In the genomic region with DNA sequence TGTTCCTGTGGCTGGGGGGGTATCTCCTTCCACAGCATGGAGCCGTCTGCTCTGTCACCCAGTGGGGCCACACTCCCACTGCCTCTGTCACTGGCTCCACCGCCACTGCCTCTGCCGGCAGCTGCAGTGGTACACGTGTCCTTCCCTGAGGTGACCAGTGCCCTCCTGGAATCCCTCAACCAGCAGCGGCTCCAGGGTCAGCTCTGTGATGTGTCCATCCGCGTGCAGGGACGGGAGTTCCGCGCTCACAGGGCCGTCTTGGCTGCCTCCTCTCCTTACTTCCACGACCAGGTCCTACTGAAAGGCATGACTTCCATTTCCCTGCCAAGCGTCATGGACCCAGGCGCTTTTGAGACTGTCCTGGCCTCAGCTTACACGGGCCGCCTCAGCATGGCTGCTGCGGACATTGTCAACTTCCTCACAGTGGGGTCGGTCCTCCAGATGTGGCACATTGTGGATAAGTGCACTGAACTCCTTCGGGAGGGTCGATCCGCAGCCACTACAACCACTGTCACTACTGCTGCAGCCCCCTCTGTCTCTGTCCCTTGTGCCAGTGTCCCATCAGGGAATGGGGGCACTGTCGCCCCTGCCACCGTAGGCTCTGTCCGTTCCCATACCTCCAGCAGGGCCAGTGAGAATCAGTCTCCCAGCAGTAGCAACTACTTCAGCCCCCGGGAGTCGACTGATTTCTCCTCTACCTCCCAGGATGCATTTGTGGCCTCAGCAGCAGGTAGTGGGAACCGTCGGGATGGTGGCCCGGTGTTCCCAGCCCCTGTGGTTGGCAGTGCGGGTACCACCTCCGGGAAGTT, we compare ENCODE assay signal across 9 mouse cellular contexts. TPM values are rescaled to one million over a fixed set of nuclear protein-coding genes. Genes with fewer than 3 reads are reported as not detected.
A peak's percentile ranks its signal among the peaks of the same experiment; 100 is the strongest.
DNase-seq lines count a peak whose midpoint lies in the region; ATAC-seq lines count a peak whose summit lies in the region.
"Had no signal": no experiment of that assay in that cellular context is flagged by ENCODE, and none has a peak within 500 bp of the region (broad histone marks: within the 10 kb centered on the region; RNA-seq: fewer than 3 reads in every experiment).

No protein-coding gene starts in this region.

- 70% methylated on average over 31 of the region's 31 CpGs for WGBS in heart, embryonic 11.5 days (ENCODE audit: insufficient replicate concordance)
- WGBS in forebrain, embryonic 13.5 days: 73% methylated on average over 31 of the region's 31 CpGs
- WGBS in limb, embryonic 13.5 days: 75% methylated on average over 31 of the region's 31 CpGs
- 73% methylated on average over 31 of the region's 31 CpGs for WGBS in stomach, embryonic 15.5 days

- DNase-seq in heart, adult 9 months (ENCODE audit: low spot score in 2 of 2): no peak
- no peak for DNase-seq in ES-E14 (ENCODE audit: low read depth, low spot score)
- DNase-seq in gastrocnemius, postnatal 25 days: no peak

- H3K36me3 ChIP-seq in heart, embryonic 11.5 days (ENCODE audit: control insufficient read depth, insufficient read depth, low read length): peaks cover 19% of the 10 kb centered on the region
- H3K36me3 ChIP-seq in ES-E14 (ENCODE audit: control insufficient read depth, insufficient read depth, low read length, poor library complexity, severe bottlenecking): peaks cover 32% of the 10 kb centered on the region
- H3K36me3 ChIP-seq in forebrain, embryonic 13.5 days (ENCODE audit: poor library complexity, severe bottlenecking): peaks cover 41% of the 10 kb centered on the region
- peaks cover 35% of the 10 kb centered on the region for H3K36me3 ChIP-seq in limb, embryonic 13.5 days
- H3K36me3 ChIP-seq in stomach, embryonic 15.5 days: peaks cover 32% of the 10 kb centered on the region

- no peaks in the 10 kb centered on the region for H3K9me3 ChIP-seq in heart, embryonic 11.5 days (replicated peaks; ENCODE audit: control insufficient read depth, low read length)
- no peaks in the 10 kb centered on the region for H3K9me3 ChIP-seq in ES-E14 (ENCODE audit: control insufficient read depth, insufficient read depth, low read depth, low read length)
- H3K9me3 ChIP-seq in forebrain, embryonic 13.5 days (replicated peaks): no peaks in the 10 kb centered on the region
- H3K9me3 ChIP-seq in limb, embryonic 13.5 days: no peaks in the 10 kb centered on the region
- no peaks in the 10 kb centered on the region for H3K9me3 ChIP-seq in stomach, embryonic 15.5 days

- H3K4me2 ChIP-seq in heart, embryonic 11.5 days: peak overlapping the region; percentile 70
- H3K4me2 ChIP-seq in forebrain, embryonic 13.5 days: peak overlapping the region; percentile 63
- H3K4me2 ChIP-seq in limb, embryonic 13.5 days (replicated peaks): peak overlapping the region; percentile 68
- H3K4me2 ChIP-seq in stomach, embryonic 15.5 days: peak overlapping the region; percentile 70

- ATAC-seq in heart, embryonic 11.5 days (replicated peaks; ENCODE audit: insufficient number of reproducible peaks, low FRiP score, low TSS enrichment): no peak
- ATAC-seq in forebrain, embryonic 13.5 days: no peak
- ATAC-seq in limb, embryonic 13.5 days (ENCODE audit: low FRiP score, low read depth): no peak
- ATAC-seq in stomach, embryonic 15.5 days (ENCODE audit: insufficient read depth, low FRiP score, low read depth): no peak
- ATAC-seq in megakaryocyte-erythroid progenitor cell, adult 5-6 weeks (replicated peaks; ENCODE audit: low FRiP score, low TSS enrichment, poor library complexity, severe bottlenecking): no peak

- peaks cover 23% of the 10 kb centered on the region for H3K4me1 ChIP-seq in heart, embryonic 11.5 days (ENCODE audit: control insufficient read depth, insufficient read depth, low read length)
- H3K4me1 ChIP-seq in ES-E14 (ENCODE audit: control insufficient read depth in 2 of 2, insufficient read depth in 2 of 2, low read length in 2 of 2, poor library complexity in 1 of 2): peaks cover 1 to 23% of the 10 kb centered on the region in 2 experiments; a peak in 2 of 4 replicates
- peaks cover 57% of the 10 kb centered on the region for H3K4me1 ChIP-seq in forebrain, embryonic 13.5 days
- peaks cover 44% of the 10 kb centered on the region for H3K4me1 ChIP-seq in limb, embryonic 13.5 days
- H3K4me1 ChIP-seq in stomach, embryonic 15.5 days: peaks cover 24% of the 10 kb centered on the region

- H3K4me3 ChIP-seq in heart, embryonic 11.5 days (ENCODE audit: low read depth, low read length): peak overlapping the region; percentile 66
- peak overlapping the region; percentile 64 to 93 for H3K4me3 ChIP-seq in ES-E14 (ENCODE audit: insufficient read depth in 1 of 2, low read depth in 1 of 2, low read length in 2 of 2, poor library complexity in 1 of 2, severe bottlenecking in 1 of 2)
- H3K4me3 ChIP-seq in forebrain, embryonic 13.5 days: peak overlapping the region; percentile 54
- H3K4me3 ChIP-seq in limb, embryonic 13.5 days: peak overlapping the region; percentile 52
- peak overlapping the region; percentile 58 for H3K4me3 ChIP-seq in stomach, embryonic 15.5 days (replicated peaks)

- peak overlapping the region; percentile 76; the same call in 1 of the 2 replicates for H3K9ac ChIP-seq in heart, embryonic 11.5 days (ENCODE audit: low read depth, low read length)
- peak overlapping the region; percentile 27; the same call in 1 of the 2 replicates for H3K9ac ChIP-seq in ES-E14 (ENCODE audit: insufficient read depth, low read depth, low read length, poor library complexity, severe bottlenecking)
- peak overlapping the region; percentile 62 for H3K9ac ChIP-seq in forebrain, embryonic 13.5 days
- peak overlapping the region; percentile 63 for H3K9ac ChIP-seq in limb, embryonic 13.5 days
- no peak overlapping the region for H3K9ac ChIP-seq in stomach, embryonic 15.5 days

- no peak overlapping the region for H3K27ac ChIP-seq in heart, embryonic 11.5 days (ENCODE audit: low read depth, low read length)
- no peak overlapping the region; the same call in 1 of the 2 replicates for H3K27ac ChIP-seq in ES-E14 (ENCODE audit: insufficient read depth, low read depth, low read length, poor library complexity, severe bottlenecking)
- H3K27ac ChIP-seq in forebrain, embryonic 13.5 days: no peak overlapping the region
- H3K27ac ChIP-seq in limb, embryonic 13.5 days: no peak overlapping the region
- H3K27ac ChIP-seq in stomach, embryonic 15.5 days: peak overlapping the region; percentile 87; the same call in 1 of the 2 replicates

- in situ Hi-C loops in ES-E14 (cut with MboI; ENCODE audit: low sequenced_read_pairs in 2 of 2, unreplicated experiment in 2 of 2): no loop called here

- H3K27me3 ChIP-seq in heart, embryonic 11.5 days (ENCODE audit: control insufficient read depth, insufficient read depth, low read length): peaks cover 3% of the 10 kb centered on the region; the same call in 1 of the 2 replicates
- no peaks in the 10 kb centered on the region for H3K27me3 ChIP-seq in forebrain, embryonic 13.5 days
- H3K27me3 ChIP-seq in limb, embryonic 13.5 days: no peaks in the 10 kb centered on the region
- no peaks in the 10 kb centered on the region for H3K27me3 ChIP-seq in stomach, embryonic 15.5 days (replicated peaks)

RNA-seq across cellular contexts. Expression of gene Zbtb22, which starts 1.3 kb away (rescaled TPM):
- polyA plus RNA-seq in heart, embryonic 11.5 days (2014; fragmentation: Nextera tagmentation; extraction: Ambion mirVana): 7.2 and 7.8 TPM in 2 replicates
- total RNA-seq in ES-E14 (2012; rRNA removed): 32.8 and 34.8 TPM in 2 replicates
- polyA plus RNA-seq in forebrain, embryonic 13.5 days (2015; fragmentation: Nextera tagmentation; extraction: Ambion mirVana): 18.1 and 20.6 TPM in 2 replicates
- 16.3 and 16.6 TPM in 2 replicates for polyA plus RNA-seq in limb, embryonic 13.5 days (2015; fragmentation: Nextera tagmentation; extraction: Ambion mirVana)
- 15.4 and 16.6 TPM in 2 replicates for polyA plus RNA-seq in stomach, embryonic 15.5 days (2015; fragmentation: Nextera tagmentation; extraction: Ambion mirVana)
- 10 to 100 TPM; 11.1 to 11.3 TPM for total RNA-seq in gastrocnemius, postnatal 25 days (2021)
- 18.0 and 18.4 TPM in 2 replicates for total RNA-seq in megakaryocyte-erythroid progenitor cell, adult 5-6 weeks (2014; fragmentation: Nextera tagmentation)
- 14.9 and 18.6 TPM in 2 replicates for total RNA-seq in megakaryocyte-erythroid progenitor cell, adult 5-6 weeks (2017)

RNA-seq across cellular contexts. Expression of gene Tapbp, which starts 1.4 kb away (rescaled TPM):
- polyA plus RNA-seq in heart, embryonic 11.5 days (2014; fragmentation: Nextera tagmentation; extraction: Ambion mirVana): 22.0 and 23.4 TPM in 2 replicates
- 39.4 and 64.9 TPM in 2 replicates for total RNA-seq in ES-E14 (2012; rRNA removed)
- polyA plus RNA-seq in forebrain, embryonic 13.5 days (2015; fragmentation: Nextera tagmentation; extraction: Ambion mirVana): 12.3 and 15.0 TPM in 2 replicates
- polyA plus RNA-seq in limb, embryonic 13.5 days (2015; fragmentation: Nextera tagmentation; extraction: Ambion mirVana): 27.4 and 28.4 TPM in 2 replicates
- polyA plus RNA-seq in stomach, embryonic 15.5 days (2015; fragmentation: Nextera tagmentation; extraction: Ambion mirVana): 47.3 and 50.1 TPM in 2 replicates
- 10 to 100 TPM; 31.2 to 41.2 TPM for total RNA-seq in gastrocnemius, postnatal 25 days (2021)
- 47.9 and 65.3 TPM in 2 replicates for total RNA-seq in megakaryocyte-erythroid progenitor cell, adult 5-6 weeks (2014; fragmentation: Nextera tagmentation)
- total RNA-seq in megakaryocyte-erythroid progenitor cell, adult 5-6 weeks (2017): 35.6 and 42.1 TPM in 2 replicates

RNA-seq across cellular contexts. Expression of gene Daxx, which starts 7.8 kb away (rescaled TPM):
- 26.4 and 37.0 TPM in 2 replicates for polyA plus RNA-seq in heart, embryonic 11.5 days (2014; fragmentation: Nextera tagmentation; extraction: Ambion mirVana)
- total RNA-seq in ES-E14 (2012; rRNA removed): 67.3 and 73.7 TPM in 2 replicates
- 60.7 and 68.0 TPM in 2 replicates for polyA plus RNA-seq in forebrain, embryonic 13.5 days (2015; fragmentation: Nextera tagmentation; extraction: Ambion mirVana)
- polyA plus RNA-seq in limb, embryonic 13.5 days (2015; fragmentation: Nextera tagmentation; extraction: Ambion mirVana): 59.6 and 65.4 TPM in 2 replicates
- 39.1 and 41.5 TPM in 2 replicates for polyA plus RNA-seq in stomach, embryonic 15.5 days (2015; fragmentation: Nextera tagmentation; extraction: Ambion mirVana)
- total RNA-seq in gastrocnemius, postnatal 25 days (2021): 10 to 100 TPM; 10.2 to 11.7 TPM
- total RNA-seq in megakaryocyte-erythroid progenitor cell, adult 5-6 weeks (2014; fragmentation: Nextera tagmentation): 60.3 and 70.5 TPM in 2 replicates
- 41.3 and 49.0 TPM in 2 replicates for total RNA-seq in megakaryocyte-erythroid progenitor cell, adult 5-6 weeks (2017)

RNA-seq across cellular contexts. Expression of gene Platr17, which starts 12.1 kb away (rescaled TPM):
- polyA plus RNA-seq in heart, embryonic 11.5 days (2014; fragmentation: Nextera tagmentation; extraction: Ambion mirVana): not detected in 2 replicates
- total RNA-seq in ES-E14 (2012; rRNA removed): 33.2 and 46.0 TPM in 2 replicates
- polyA plus RNA-seq in forebrain, embryonic 13.5 days (2015; fragmentation: Nextera tagmentation; extraction: Ambion mirVana): 0.28 and 0.49 TPM in 2 replicates
- polyA plus RNA-seq in limb, embryonic 13.5 days (2015; fragmentation: Nextera tagmentation; extraction: Ambion mirVana): 0.27 and 0.55 TPM in 2 replicates
- polyA plus RNA-seq in stomach, embryonic 15.5 days (2015; fragmentation: Nextera tagmentation; extraction: Ambion mirVana): 0.95 and 1.1 TPM in 2 replicates
- total RNA-seq in gastrocnemius, postnatal 25 days (2021): not detected
- not detected in 2 replicates for total RNA-seq in megakaryocyte-erythroid progenitor cell, adult 5-6 weeks (2014; fragmentation: Nextera tagmentation)
- total RNA-seq in megakaryocyte-erythroid progenitor cell, adult 5-6 weeks (2017): not detected in 2 replicates
- total RNA-seq: gastrocnemius, postnatal 36 days had no signal

RNA-seq across cellular contexts. Expression of gene Rgl2, which starts 12.3 kb away (rescaled TPM):
- 25.8 and 27.8 TPM in 2 replicates for polyA plus RNA-seq in heart, embryonic 11.5 days (2014; fragmentation: Nextera tagmentation; extraction: Ambion mirVana)
- total RNA-seq in ES-E14 (2012; rRNA removed): 65.8 and 129 TPM in 2 replicates
- polyA plus RNA-seq in forebrain, embryonic 13.5 days (2015; fragmentation: Nextera tagmentation; extraction: Ambion mirVana): 39.3 and 46.6 TPM in 2 replicates
- 54.2 and 59.2 TPM in 2 replicates for polyA plus RNA-seq in limb, embryonic 13.5 days (2015; fragmentation: Nextera tagmentation; extraction: Ambion mirVana)
- polyA plus RNA-seq in stomach, embryonic 15.5 days (2015; fragmentation: Nextera tagmentation; extraction: Ambion mirVana): 38.5 and 43.6 TPM in 2 replicates
- total RNA-seq in gastrocnemius, postnatal 25 days (2021): 10 to 100 TPM; 27.3 to 28.5 TPM
- 42.6 and 49.0 TPM in 2 replicates for total RNA-seq in megakaryocyte-erythroid progenitor cell, adult 5-6 weeks (2014; fragmentation: Nextera tagmentation)
- total RNA-seq in megakaryocyte-erythroid progenitor cell, adult 5-6 weeks (2017): 10.4 and 14.0 TPM in 2 replicates
